9 mouse cellular contexts compared by ENCODE assay signal in genomic region chr7:138827812-138828211, GRCm38 (mm10). TPM values are rescaled to one million over a fixed set of nuclear protein-coding genes. Genes with fewer than 3 reads are reported as not detected.
DNase-seq lines count a peak whose midpoint lies in the region; ATAC-seq and TF ChIP-seq lines count a peak whose summit lies in the region.
"Had no signal": no experiment of that assay in that cellular context is flagged by ENCODE, and none has a peak within 500 bp of the region (broad histone marks: within the 10 kb centered on the region; RNA-seq: fewer than 3 reads in every experiment).

No protein-coding gene starts in this region.

- TF ChIP-seq POLR2A in embryonic fibroblast, embryonic 13.5 days (IDR thresholded peaks at IDR 0.05; ENCODE audit: low read depth, low read length) = no peak
- TF ChIP-seq POLR2A in spleen, adult 2 months (IDR thresholded peaks at IDR 0.05; ENCODE audit: low read depth, low read length) = no peak

- peak; percentile 97 for TF ChIP-seq CTCF in embryonic fibroblast, embryonic 13.5 days (IDR thresholded peaks at IDR 0.05; ENCODE audit: borderline replicate concordance, insufficient read depth, low read length)
- peak; percentile 95 for TF ChIP-seq CTCF in spleen, adult 2 months (IDR thresholded peaks at IDR 0.05; ENCODE audit: extremely low read depth, insufficient read depth, insufficient read length, insufficient replicate concordance)

- no peak overlapping the region for H3K4me3 ChIP-seq in forebrain, embryonic 13.5 days
- H3K4me3 ChIP-seq in forebrain, embryonic 12.5 days (replicated peaks) = no peak overlapping the region
- H3K4me3 ChIP-seq in embryonic fibroblast, embryonic 13.5 days (ENCODE audit: insufficient read depth, low read length) = no peak overlapping the region
- no peak overlapping the region for H3K4me3 ChIP-seq in spleen, adult 2 months (ENCODE audit: extremely low read depth, insufficient read depth, insufficient read length)
- H3K4me3 ChIP-seq: liver, embryonic 13.5 days had no signal

- no peaks in the 10 kb centered on the region for H3K4me1 ChIP-seq in forebrain, embryonic 13.5 days
- no peaks in the 10 kb centered on the region for H3K4me1 ChIP-seq in forebrain, embryonic 12.5 days
- H3K4me1 ChIP-seq in embryonic fibroblast, embryonic 13.5 days (ENCODE audit: control insufficient read depth, insufficient read depth, low read length) = no peaks in the 10 kb centered on the region
- H3K4me1 ChIP-seq in spleen, adult 2 months (ENCODE audit: control insufficient read depth, insufficient read depth, insufficient read length) = no peaks in the 10 kb centered on the region
- H3K4me1 ChIP-seq: liver, embryonic 13.5 days had no signal

- 20% methylated on average over 11 of the region's 11 CpGs for WGBS in forebrain, embryonic 13.5 days
- 18% methylated on average over 11 of the region's 11 CpGs for WGBS in forebrain, embryonic 12.5 days
- WGBS in spleen, adult 2 months = 19% methylated on average over 11 of the region's 11 CpGs

- 0 out of 2 replicates have a peak, but pooled peaks cover 3% of the 10 kb centered on the region for H3K27me3 ChIP-seq in forebrain, embryonic 13.5 days
- H3K27me3 ChIP-seq in forebrain, embryonic 12.5 days = 0 out of 2 replicates have a peak, but pooled peaks cover 3% of the 10 kb centered on the region
- no peaks in the 10 kb centered on the region for H3K27me3 ChIP-seq in spleen, adult 2 months (ENCODE audit: control insufficient read depth, insufficient read depth, low read length)

- H3K36me3 ChIP-seq in forebrain, embryonic 13.5 days (ENCODE audit: poor library complexity, severe bottlenecking) = no peaks in the 10 kb centered on the region
- no peaks in the 10 kb centered on the region for H3K36me3 ChIP-seq in forebrain, embryonic 12.5 days (replicated peaks)
- no peaks in the 10 kb centered on the region for H3K36me3 ChIP-seq in spleen, adult 2 months (ENCODE audit: control insufficient read depth, insufficient read depth, low read length)
- H3K36me3 ChIP-seq: liver, embryonic 13.5 days had no signal

- no peak overlapping the region for H3K9ac ChIP-seq in forebrain, embryonic 13.5 days
- no peak overlapping the region for H3K9ac ChIP-seq in forebrain, embryonic 12.5 days
- H3K9ac ChIP-seq: liver, embryonic 13.5 days had no signal

- DNase-seq in B cell, adult 2 months = peak; percentile 73 to 76
- DNase-seq in adrenal gland, postnatal 25 days = peak; percentile 81
- DNase-seq in kidney, postnatal 10 days = peak; percentile 83
- DNase-seq in lung, postnatal 4 days = peak; percentile 54 to 73
- DNase-seq in spleen, adult 2 months (ENCODE audit: low read depth in 1 of 2, low spot score in 2 of 2) = peak in 1 of 2 experiments; percentile 47
- DNase-seq: liver, embryonic 13.5 days had no signal

- H3K4me2 ChIP-seq in forebrain, embryonic 13.5 days = no peak overlapping the region
- no peak overlapping the region for H3K4me2 ChIP-seq in forebrain, embryonic 12.5 days
- H3K4me2 ChIP-seq: liver, embryonic 13.5 days had no signal

- 0 out of 2 replicates have a peak, but pooled peaks have one; percentile 33 for ATAC-seq in forebrain, embryonic 13.5 days
- no peak for ATAC-seq in forebrain, embryonic 12.5 days (ENCODE audit: low FRiP score)

- H3K27ac ChIP-seq in forebrain, embryonic 13.5 days = no peak overlapping the region
- H3K27ac ChIP-seq in forebrain, embryonic 12.5 days = no peak overlapping the region
- no peak overlapping the region for H3K27ac ChIP-seq in embryonic fibroblast, embryonic 13.5 days (ENCODE audit: insufficient read depth, low read length)
- no peak overlapping the region for H3K27ac ChIP-seq in spleen, adult 2 months (ENCODE audit: insufficient read depth, low read length)
- H3K27ac ChIP-seq: liver, embryonic 13.5 days had no signal

- no peaks in the 10 kb centered on the region for H3K9me3 ChIP-seq in forebrain, embryonic 13.5 days (replicated peaks)
- no peaks in the 10 kb centered on the region for H3K9me3 ChIP-seq in forebrain, embryonic 12.5 days
- H3K9me3 ChIP-seq: liver, embryonic 13.5 days had no signal

RNA-seq across cellular contexts. Expression of gene Ppp2r2d, which starts 18.1 kb away (rescaled TPM):
- 45.1 and 49.7 TPM in 2 replicates for polyA plus RNA-seq in forebrain, embryonic 13.5 days (2015; fragmentation: Nextera tagmentation; extraction: Ambion mirVana)
- polyA plus RNA-seq in forebrain, embryonic 12.5 days (2016; fragmentation: Nextera tagmentation; extraction: Ambion mirVana) = 63.6 and 68.4 TPM in 2 replicates
- total RNA-seq in adrenal gland, postnatal 25 days (2021) = 66.1 and 74.6 TPM in 2 replicates
- polyA plus RNA-seq in embryonic fibroblast, embryonic 13.5 days (2011; ENCODE audit: insufficient read length, low read depth, missing spikeins) = 49.2 and 69.8 TPM in 2 replicates
- polyA plus RNA-seq in spleen, adult 2 months (2012; rRNA removed) = 11.3 and 11.9 TPM in 2 replicates

RNA-seq across cellular contexts. Expression of gene Mapk1ip1, which starts 18.3 kb away (rescaled TPM):
- 22.0 and 24.4 TPM in 2 replicates for polyA plus RNA-seq in forebrain, embryonic 13.5 days (2015; fragmentation: Nextera tagmentation; extraction: Ambion mirVana)
- 12.3 and 16.2 TPM in 2 replicates for polyA plus RNA-seq in forebrain, embryonic 12.5 days (2016; fragmentation: Nextera tagmentation; extraction: Ambion mirVana)
- total RNA-seq in adrenal gland, postnatal 25 days (2021) = 29.6 and 32.1 TPM in 2 replicates
- 9.3 and 12.4 TPM in 2 replicates for polyA plus RNA-seq in embryonic fibroblast, embryonic 13.5 days (2011; ENCODE audit: insufficient read length, low read depth, missing spikeins)
- 47.1 and 49.7 TPM in 2 replicates for polyA plus RNA-seq in spleen, adult 2 months (2012; rRNA removed)
